Mouse (Mus musculus) megakaryocyte-erythroid progenitor cell, adult 5-6 weeks (primary cell): ENCODE data around the gene Ubac1. TPM values are rescaled to one million over a fixed set of nuclear protein-coding genes. Genes with fewer than 3 reads are reported as not detected.

Source experiments
- ATAC-seq: replicated peaks from 2 replicates; pipeline ENCODE4 v1.8.0; 2016; ENCODE audit warnings: mild to moderate bottlenecking, inconsistent platforms; ENCODE audit not compliant: severe bottlenecking, poor library complexity, low FRiP score, low TSS enrichment
- total RNA-seq, 2 experiments: library from RNA; stranded (forward) in 1 of 2; stranded (reverse) in 1 of 2; fragments of 200-1000, 215-1000 nt in 1 of 2; fragments of >200 nt in 1 of 2; fragmentation: Nextera tagmentation in 1 of 2; gene quantifications; 2 replicates each; pipeline ENCODE4 v1.2.3; 2014 to 2017

The Ubac1 gene
- total RNA-seq, 2 experiments from 2014 or later: 151 to 185 TPM

DNA sequence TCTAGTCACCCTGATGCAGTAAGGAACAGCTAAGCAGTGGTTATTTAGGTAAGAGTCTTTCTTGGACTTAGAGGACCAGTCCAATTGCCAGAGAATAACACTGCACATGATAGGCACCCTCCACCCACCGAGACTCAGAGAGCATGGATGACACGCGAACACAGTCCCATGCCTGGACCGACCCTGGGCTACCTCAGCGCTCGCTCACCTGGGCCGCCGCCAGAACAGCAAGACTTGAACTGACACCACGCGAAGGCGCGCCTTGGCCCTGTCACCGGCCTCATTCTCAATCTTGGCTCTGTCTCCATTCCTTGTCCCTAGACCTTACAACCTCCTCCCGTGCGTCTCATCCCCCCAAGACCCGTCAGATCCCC lies 39.5 kb downstream of the Ubac1 start:
- ATAC-seq: no peak

DNA sequence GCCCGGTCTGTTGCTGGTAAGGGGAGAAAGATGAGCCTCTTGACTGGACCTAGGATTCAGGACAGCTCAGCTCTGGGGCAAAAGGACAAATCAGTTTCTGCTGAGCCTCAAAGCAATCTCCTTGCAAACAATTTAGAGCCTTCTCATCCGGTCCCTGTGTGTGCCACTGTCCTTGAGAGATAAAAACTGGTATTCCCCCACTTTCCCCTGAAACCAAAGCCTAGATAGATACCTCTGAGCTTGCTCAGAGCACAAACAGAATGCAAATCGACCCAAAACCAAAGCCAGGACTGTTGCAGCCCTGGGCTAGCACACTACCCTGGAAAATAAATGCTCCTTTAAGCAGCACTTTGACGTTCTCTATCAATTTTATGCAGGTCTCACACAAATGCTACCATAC lies 42.5 kb downstream of the Ubac1 start:
- no peak for ATAC-seq

DNA sequence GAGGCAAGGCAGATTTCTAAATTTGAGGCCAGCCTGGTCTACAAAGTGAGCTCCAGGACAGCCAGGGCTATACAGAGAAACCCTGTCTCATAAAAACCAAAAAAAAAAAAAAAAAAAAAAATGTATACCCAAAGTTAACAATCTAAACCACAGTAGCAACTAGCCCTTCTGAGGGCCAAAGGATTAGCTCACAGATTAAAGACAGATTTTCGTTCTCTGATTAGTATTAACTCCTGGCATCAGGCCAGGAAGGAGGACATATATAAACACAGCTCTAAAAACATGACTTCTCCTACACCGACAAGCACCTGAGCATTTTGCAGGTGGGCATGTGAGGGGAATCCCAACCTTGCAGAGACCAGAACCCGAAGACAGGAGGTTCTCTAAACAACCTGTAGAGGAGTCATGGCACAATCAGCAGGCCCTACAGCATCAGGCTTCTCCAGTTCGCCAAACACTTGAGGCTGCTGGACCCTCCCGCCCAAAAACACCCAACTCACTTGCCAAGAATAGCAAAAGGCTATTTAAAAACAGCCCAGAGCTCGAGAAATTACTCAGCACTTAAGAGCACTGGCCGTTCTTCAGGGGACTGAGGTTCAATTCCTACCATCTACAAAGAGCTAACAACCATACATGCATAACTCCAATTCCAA lies 43.8 kb downstream of the Ubac1 start:
- ATAC-seq: no peak

DNA sequence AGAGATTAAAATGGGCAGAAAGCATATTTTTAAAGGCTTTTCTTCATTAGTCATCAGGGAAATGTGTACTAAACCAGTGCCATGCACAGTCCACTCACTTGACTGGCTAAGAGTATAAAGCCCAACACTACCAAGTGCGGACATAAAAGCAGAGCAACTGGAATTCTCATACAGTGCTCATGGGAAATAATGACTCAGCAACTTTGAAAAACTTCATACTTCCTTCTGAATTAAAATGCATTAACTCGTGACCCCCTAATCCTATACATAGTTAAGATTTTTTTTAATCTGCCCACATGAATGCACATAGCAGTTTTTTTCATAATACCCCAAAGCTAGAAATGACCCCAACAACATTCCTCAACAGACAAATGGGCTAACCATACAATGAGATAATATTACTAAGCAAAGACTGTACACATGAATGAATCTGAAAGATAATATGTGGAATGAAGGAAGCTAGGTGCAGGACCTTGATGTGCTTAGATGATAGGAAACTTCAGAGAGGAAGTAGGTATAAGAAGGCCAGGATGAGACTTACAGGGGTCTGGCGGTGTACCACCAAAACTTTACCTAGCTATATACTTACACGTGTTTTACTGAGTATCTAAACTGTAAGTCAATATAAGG lies 46.3 kb downstream of the Ubac1 start:
- ATAC-seq: no peak

DNA sequence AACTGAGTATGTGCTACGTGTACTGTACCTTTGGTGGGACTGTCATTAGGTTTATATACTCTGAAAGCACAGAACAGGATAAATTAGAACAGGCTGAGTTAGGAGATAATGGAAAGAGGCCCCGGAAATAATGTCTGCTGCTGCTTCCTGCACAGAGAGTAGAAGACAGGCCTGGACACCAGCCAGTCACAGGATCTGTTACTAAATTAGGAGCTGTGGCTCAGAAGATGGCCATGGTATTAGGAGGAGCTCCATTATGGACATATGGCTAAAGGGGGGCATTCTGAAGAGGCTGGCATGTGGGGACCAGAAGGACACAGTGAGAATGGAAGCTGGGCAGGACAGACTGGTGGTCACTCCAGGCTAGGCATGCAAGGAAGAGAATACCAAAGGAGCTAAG lies 51.1 kb downstream of the Ubac1 start:
- no peak for ATAC-seq

DNA sequence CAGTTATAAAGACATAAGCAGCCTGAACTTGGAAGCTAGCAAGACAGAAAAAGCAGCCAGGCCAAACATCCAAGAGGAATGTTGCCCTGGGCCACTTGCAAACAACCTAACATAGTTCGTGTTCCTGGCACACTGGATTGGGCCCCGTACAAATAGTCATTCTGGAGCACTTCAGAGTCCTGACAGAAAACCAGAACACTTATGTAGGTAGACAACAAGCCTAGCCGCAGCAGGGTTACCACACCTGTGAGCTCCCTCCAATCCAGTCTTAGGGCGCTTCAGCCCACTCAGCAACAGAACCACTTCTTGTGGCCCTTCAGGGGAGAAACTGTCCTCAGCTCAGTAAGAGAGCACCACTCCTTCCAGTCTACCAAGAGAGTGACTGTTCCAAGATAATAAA lies 52.2 kb downstream of the Ubac1 start:
- no peak for ATAC-seq

DNA sequence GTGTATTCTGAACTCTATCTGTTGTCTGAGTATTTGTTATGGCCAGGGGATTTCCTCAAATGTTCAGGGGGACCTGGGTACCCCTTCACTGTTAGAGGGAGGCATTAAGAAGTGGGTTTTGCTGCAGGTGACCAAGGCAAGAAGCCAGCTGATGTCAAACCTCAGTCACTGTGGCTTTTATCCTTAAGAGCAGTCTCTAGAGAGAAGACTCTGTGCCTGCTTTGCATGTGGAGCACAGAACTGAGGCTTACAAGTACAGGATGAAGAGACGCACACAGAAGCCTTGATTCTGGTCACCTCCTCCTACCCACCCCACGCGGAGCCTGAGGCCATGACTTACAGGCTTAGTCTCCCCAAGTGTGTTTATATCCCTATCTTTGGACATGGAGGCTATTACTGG lies 72.3 kb downstream of the Ubac1 start:
- ATAC-seq: no peak

Other genes with a start within 250 kb of the Ubac1 start
- gene Lcn11, start 244.7 kb downstream of the Ubac1 start, total RNA-seq (2014; fragmentation: Nextera tagmentation): not detected in 2 replicates
- not detected in 2 replicates for gene Lcn11, start 244.7 kb downstream of the Ubac1 start, total RNA-seq (2017)
- gene Gm13539, start 239.5 kb downstream of the Ubac1 start, total RNA-seq (2014; fragmentation: Nextera tagmentation): not detected in 2 replicates
- gene Gm13539, start 239.5 kb downstream of the Ubac1 start, total RNA-seq (2017): not detected in 2 replicates
- not detected in 2 replicates for gene Glt6d1, start 205.9 kb downstream of the Ubac1 start, total RNA-seq (2014; fragmentation: Nextera tagmentation)
- not detected in 2 replicates for gene Glt6d1, start 205.9 kb downstream of the Ubac1 start, total RNA-seq (2017)
- gene Lcn9, start 198.6 kb downstream of the Ubac1 start, total RNA-seq (2014; fragmentation: Nextera tagmentation): not detected in 2 replicates
- gene Lcn9, start 198.6 kb downstream of the Ubac1 start, total RNA-seq (2017): not detected in 2 replicates
- gene Sohlh1, start 174.5 kb downstream of the Ubac1 start, total RNA-seq (2014; fragmentation: Nextera tagmentation): not detected in 2 replicates
- not detected in 2 replicates for gene Sohlh1, start 174.5 kb downstream of the Ubac1 start, total RNA-seq (2017)
- gene Kcnt1, start 158.0 kb downstream of the Ubac1 start, total RNA-seq (2014; fragmentation: Nextera tagmentation): not detected in 2 replicates
- not detected in 2 replicates for gene Kcnt1, start 158.0 kb downstream of the Ubac1 start, total RNA-seq (2017)
- 18.2 and 37.5 TPM in 2 replicates for gene Camsap1, start 38.5 kb downstream of the Ubac1 start, total RNA-seq (2014; fragmentation: Nextera tagmentation)
- gene Camsap1, start 38.5 kb downstream of the Ubac1 start, total RNA-seq (2017): 25.9 and 44.6 TPM in 2 replicates
- gene Nacc2, start 101.5 kb upstream of the Ubac1 start, total RNA-seq (2014; fragmentation: Nextera tagmentation): 5.2 and 8.5 TPM in 2 replicates
- 3.8 and 3.9 TPM in 2 replicates for gene Nacc2, start 101.5 kb upstream of the Ubac1 start, total RNA-seq (2017)
- not detected in 2 replicates for gene Lhx3, start 186.5 kb upstream of the Ubac1 start, total RNA-seq (2014; fragmentation: Nextera tagmentation)
- gene Lhx3, start 186.5 kb upstream of the Ubac1 start, total RNA-seq (2017): not detected in 2 replicates
- 6.7 and 7.9 TPM in 2 replicates for gene Qsox2, start 215.8 kb upstream of the Ubac1 start, total RNA-seq (2014; fragmentation: Nextera tagmentation)
- gene Qsox2, start 215.8 kb upstream of the Ubac1 start, total RNA-seq (2017): 5.4 and 6.2 TPM in 2 replicates